9 mouse cellular contexts compared by ENCODE assay signal in genomic region chr13:60409706-60410502, GRCm38 (mm10).
DNase-seq lines count a peak whose midpoint lies in the region; TF ChIP-seq lines count a peak whose summit lies in the region.
"Had no signal": no experiment of that assay in that cellular context is flagged by ENCODE, and none has a peak within 500 bp of the region (broad histone marks: within the 10 kb centered on the region; RNA-seq: fewer than 3 reads in every experiment).

No protein-coding gene starts in this region.

- peak; percentile 19 for DNase-seq in kidney, adult 2 months
- DNase-seq in kidney, adult 18-20 months, result no peak
- peak; percentile 50 for DNase-seq in brain, embryonic 14.5 days (ENCODE audit: low read depth)
- peak; percentile 75 to 85 for DNase-seq in heart, adult 9 months (ENCODE audit: low spot score in 2 of 2)
- DNase-seq in lung, postnatal 25 days (ENCODE audit: low spot score), result peak; percentile 28
- no peak for DNase-seq in cerebellum, postnatal 4 days (ENCODE audit: low spot score in 2 of 2)
- no peak for DNase-seq in left cerebral cortex, adult 2 months (ENCODE audit: extremely low spot score in 1 of 2, low spot score in 2 of 2)
- no peak for DNase-seq in thymus, postnatal 14 days

- no peak for TF ChIP-seq POLR2A in kidney, adult 2 months (IDR thresholded peaks at IDR 0.05; ENCODE audit: low read depth, low read length)
- TF ChIP-seq POLR2A in brain, embryonic 14.5 days (IDR thresholded peaks at IDR 0.05; ENCODE audit: borderline replicate concordance, extremely low read depth, insufficient read depth, insufficient read length, poor library complexity, severe bottlenecking), result no peak

- intact Hi-C loops in left cerebral cortex, adult 2 months (cut with DNase I), result no loop called here

- no peak for TF ChIP-seq CTCF in kidney, adult 2 months (conservative IDR thresholded peaks at IDR 0.05; ENCODE audit: insufficient read depth, insufficient read length, low read depth, low read length)
- no peak for TF ChIP-seq CTCF in brain, embryonic 14.5 days (IDR thresholded peaks at IDR 0.05; ENCODE audit: borderline replicate concordance, extremely low read depth, insufficient read depth, insufficient read length)
- no peak for TF ChIP-seq CTCF in left cerebral cortex, adult 2 months (IDR thresholded peaks at IDR 0.05)

- no peaks in the 10 kb centered on the region for H3K4me1 ChIP-seq in kidney, adult 2 months (ENCODE audit: control insufficient read depth, insufficient read depth, low read length)
- H3K4me1 ChIP-seq: midbrain, embryonic 12.5 days had no signal

- H3K27ac ChIP-seq in kidney, adult 2 months (ENCODE audit: insufficient read depth, low read depth, low read length), result no peak overlapping the region
- no peak overlapping the region for H3K27ac ChIP-seq in left cerebral cortex, adult 2 months
- H3K27ac ChIP-seq: midbrain, embryonic 12.5 days had no signal

- H3K4me3 ChIP-seq in kidney, adult 2 months (ENCODE audit: insufficient read depth, low read depth, low read length), result no peak overlapping the region
- H3K4me3 ChIP-seq in left cerebral cortex, adult 2 months, result no peak overlapping the region
- H3K4me3 ChIP-seq: midbrain, embryonic 12.5 days had no signal

- H3K36me3 ChIP-seq in kidney, adult 2 months (ENCODE audit: control insufficient read depth, insufficient read depth, low read length), result no peaks in the 10 kb centered on the region
- H3K36me3 ChIP-seq: midbrain, embryonic 12.5 days had no signal

- no peaks in the 10 kb centered on the region for H3K27me3 ChIP-seq in kidney, adult 2 months (replicated peaks; ENCODE audit: control insufficient read depth, insufficient read depth, low read length)
- H3K27me3 ChIP-seq: midbrain, embryonic 12.5 days had no signal

- 55% methylated on average over 14 of the region's 14 CpGs for WGBS in kidney, adult 2 months

Comparison
In these comparisons a context has a peak if more than half of its experiments do, and no peak if none do; other contexts are left out.
1. DNase-seq: peak in kidney, adult 2 months (single experiment), brain, embryonic 14.5 days (single experiment), heart, adult 9 months (2 of 2) and lung, postnatal 25 days (single experiment); none in kidney, adult 18-20 months (single experiment), cerebellum, postnatal 4 days (0 of 2), left cerebral cortex, adult 2 months (0 of 2) and thymus, postnatal 14 days (single experiment).